Mouse (Mus musculus): ENCODE results near the gene Luc7l3. TPM values are rescaled to one million over a fixed set of nuclear protein-coding genes. Genes with fewer than 3 reads are reported as not detected.
A peak's percentile ranks its signal among the peaks of the same experiment; 100 is the strongest.

Gene Luc7l3
- polyA plus RNA-seq, 1 experiment from 2014 or later = 153 TPM

DNA sequence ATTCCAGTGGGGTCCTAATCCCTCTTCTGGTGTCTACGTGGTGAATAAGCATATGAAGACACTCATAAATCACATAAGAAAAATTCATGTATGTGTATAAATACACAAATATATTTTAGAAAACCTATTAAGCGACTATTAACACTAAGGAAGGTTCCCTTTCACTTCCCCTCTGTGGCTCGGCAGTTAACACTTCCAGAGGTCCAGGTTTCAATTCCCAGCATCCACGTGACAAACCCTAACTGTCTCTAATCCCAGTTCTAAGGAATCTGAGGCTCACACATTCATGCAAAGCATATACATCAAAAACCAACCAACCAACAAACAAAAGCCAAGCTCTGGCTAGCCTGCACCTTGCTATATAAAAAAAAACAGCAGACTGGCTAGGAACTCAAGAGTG is 4.3 kb downstream of the Luc7l3 start:
- WGBS = 77% methylated on average over 4 of the region's 4 CpGs
- Histone ChIP-seq H3K4me2 (replicated peaks) (no peak overlapping the region), H3K9me3 (replicated peaks) (no peaks in the 10 kb centered on the region)

DNA sequence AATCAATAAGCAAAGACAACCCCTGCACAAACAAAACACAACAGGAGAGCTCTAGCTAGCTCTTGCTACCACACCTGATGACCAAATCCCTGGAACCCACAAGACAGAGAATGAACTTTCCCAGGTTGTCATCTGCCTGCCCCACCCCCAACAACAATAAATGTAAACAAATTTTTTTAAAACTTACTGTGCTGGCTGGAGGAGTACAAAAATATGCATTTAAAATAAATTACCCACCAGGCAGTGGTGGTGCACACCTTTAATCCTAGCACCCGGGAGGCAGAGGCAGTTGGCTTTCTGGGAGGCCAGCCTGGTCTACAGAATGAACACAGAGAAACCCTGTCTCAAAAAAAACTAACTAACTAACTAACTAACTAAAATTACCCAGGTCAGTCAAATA is 4.8 kb downstream of the Luc7l3 start:
- Histone ChIP-seq H3K4me1 (peaks cover 45% of the 10 kb centered on the region), H3K4me3 (no peak overlapping the region), H3K4me2 (replicated peaks) (no peak overlapping the region), H3K9ac (no peak overlapping the region), H3K27ac (no peak overlapping the region), H3K9me3 (replicated peaks) (no peaks in the 10 kb centered on the region), H3K36me3 (no peaks in the 10 kb centered on the region), H3K27me3 (no peaks in the 10 kb centered on the region)
- 97% methylated on average over 1 of the region's 1 CpGs for WGBS
- no peak for ATAC-seq (ENCODE audit: low FRiP score)

More for the DNA sequence above, 4.3 kb downstream of the Luc7l3 start:
- Histone ChIP-seq H3K27ac (no peak overlapping the region), H3K9ac (no peak overlapping the region), H3K4me1 (peaks cover 48% of the 10 kb centered on the region), H3K4me3 (no peak overlapping the region), H3K27me3 (no peaks in the 10 kb centered on the region), H3K36me3 (no peaks in the 10 kb centered on the region)
- ATAC-seq (ENCODE audit: low FRiP score) = no peak

DNA sequence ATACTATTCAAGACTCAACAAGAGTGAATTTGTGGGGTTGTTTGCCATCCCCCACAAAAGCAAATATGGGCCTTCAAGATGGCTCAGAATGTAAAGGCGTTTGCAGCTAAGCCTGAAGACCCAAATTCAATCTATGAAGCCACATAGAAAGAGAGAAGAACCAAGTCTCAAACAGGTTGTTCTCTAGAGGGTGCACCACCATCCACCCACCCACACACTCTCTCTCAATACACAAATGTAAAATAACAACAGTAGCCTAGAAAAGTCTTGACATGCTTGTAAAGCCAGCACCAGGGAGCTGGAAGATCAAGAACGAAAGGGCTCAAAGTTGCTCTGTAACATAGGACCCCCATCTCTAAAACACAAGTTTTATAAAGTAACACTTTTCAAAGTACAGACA is 5.3 kb downstream of the Luc7l3 start:
- Histone ChIP-seq H3K9me3 (replicated peaks) (no peaks in the 10 kb centered on the region), H3K36me3 (no peaks in the 10 kb centered on the region), H3K27me3 (no peaks in the 10 kb centered on the region), H3K9ac (no peak overlapping the region), H3K4me1 (peaks cover 45% of the 10 kb centered on the region), H3K4me2 (replicated peaks) (no peak overlapping the region), H3K4me3 (no peak overlapping the region), H3K27ac (no peak overlapping the region)
- ATAC-seq (ENCODE audit: low FRiP score) = no peak
- WGBS = 85% methylated on average over 2 of the region's 2 CpGs

DNA sequence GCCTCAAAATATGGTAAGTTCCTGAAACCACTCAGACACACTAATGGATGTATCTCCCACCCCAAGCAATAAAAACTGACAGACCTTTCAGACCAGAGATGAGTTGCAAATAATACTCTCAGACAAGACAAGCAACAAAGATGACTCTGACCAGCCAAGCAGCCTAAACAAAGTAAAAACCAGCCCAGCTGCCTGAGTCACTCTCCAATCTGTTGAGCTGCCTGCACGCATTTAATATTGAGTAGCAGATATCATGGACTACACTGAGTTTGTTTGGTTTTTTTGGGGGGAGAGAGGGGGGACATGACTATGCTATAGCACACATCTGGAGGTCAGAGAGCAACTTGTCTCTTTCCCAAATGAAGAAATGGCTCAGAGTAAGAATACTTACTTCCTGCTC is 6.5 kb downstream of the Luc7l3 start:
- Histone ChIP-seq H3K4me1 (peaks cover 44% of the 10 kb centered on the region), H3K9ac (no peak overlapping the region), H3K36me3 (no peaks in the 10 kb centered on the region), H3K4me2 (replicated peaks) (no peak overlapping the region), H3K4me3 (no peak overlapping the region), H3K27me3 (no peaks in the 10 kb centered on the region), H3K9me3 (replicated peaks) (no peaks in the 10 kb centered on the region), H3K27ac (no peak overlapping the region)
- WGBS = 83% methylated on average over 1 of the region's 1 CpGs
- ATAC-seq (ENCODE audit: low FRiP score) = no peak

DNA sequence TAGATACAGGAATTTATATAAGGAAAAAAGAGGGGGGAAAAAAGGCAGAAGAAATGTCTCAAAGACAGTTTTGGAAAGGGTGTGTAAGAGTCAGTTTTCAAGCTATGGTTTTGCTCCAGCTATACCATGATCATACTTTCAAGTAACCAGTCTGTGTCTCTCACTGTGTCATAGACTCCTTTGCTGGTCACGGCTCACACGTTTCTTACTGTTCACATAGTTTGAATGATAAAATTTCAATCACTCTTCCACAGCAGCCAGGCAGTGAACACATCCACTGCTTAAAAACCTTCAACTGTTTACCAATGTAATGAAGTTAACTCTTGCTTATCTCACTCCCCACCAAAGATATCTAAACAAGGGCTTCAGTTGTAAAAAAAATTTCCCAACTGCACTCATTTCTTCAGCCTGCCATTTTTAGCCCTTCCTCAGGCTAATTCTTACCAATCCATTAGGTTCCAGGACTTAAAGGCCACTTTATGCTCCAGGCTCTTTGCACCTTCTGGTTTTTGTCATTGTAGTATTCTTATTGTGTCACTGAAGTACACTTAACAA is 7.6 kb downstream of the Luc7l3 start:
- no peak overlapping the region for H3K27ac ChIP-seq

DNA sequence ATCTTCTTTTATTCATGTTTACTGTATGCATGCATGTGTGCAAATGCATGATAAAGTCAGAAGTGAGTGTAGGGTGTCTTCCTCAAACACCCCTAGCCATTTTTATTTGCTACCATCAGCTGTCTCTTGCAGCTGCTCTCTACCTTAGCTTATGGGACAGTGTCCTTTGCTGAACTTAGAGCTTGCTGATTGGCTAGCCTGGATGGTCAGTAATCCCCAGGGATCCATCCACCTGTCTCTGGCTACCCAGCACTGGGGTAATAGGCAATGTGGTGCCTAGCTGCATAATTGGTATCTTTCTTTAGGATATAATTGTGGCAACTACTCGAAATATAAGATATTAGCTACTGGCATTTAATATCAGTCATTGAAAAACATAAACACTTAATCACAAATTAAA is 9.1 kb downstream of the Luc7l3 start:
- H3K4me2 ChIP-seq (replicated peaks) = no peak overlapping the region
- WGBS = 77% methylated on average over 1 of the region's 1 CpGs
- H3K4me1 ChIP-seq = peaks cover 31% of the 10 kb centered on the region
- H3K27me3 ChIP-seq = no peaks in the 10 kb centered on the region
- no peak overlapping the region for H3K4me3 ChIP-seq
- no peak overlapping the region for H3K9ac ChIP-seq
- ATAC-seq (ENCODE audit: low FRiP score) = no peak
- H3K9me3 ChIP-seq (replicated peaks) = no peaks in the 10 kb centered on the region
- H3K36me3 ChIP-seq = peaks cover 6% of the 10 kb centered on the region; the same call in 1 of the 2 replicates
- no peak overlapping the region for H3K27ac ChIP-seq

More for the DNA sequence above, 7.6 kb downstream of the Luc7l3 start:
- Histone ChIP-seq H3K36me3 (no peaks in the 10 kb centered on the region), H3K9ac (no peak overlapping the region), H3K27me3 (no peaks in the 10 kb centered on the region), H3K9me3 (replicated peaks) (no peaks in the 10 kb centered on the region), H3K4me1 (peaks cover 33% of the 10 kb centered on the region), H3K4me2 (replicated peaks) (no peak overlapping the region), H3K4me3 (no peak overlapping the region)
- no peak for ATAC-seq (ENCODE audit: low FRiP score)
- WGBS = 84% methylated on average over 2 of the region's 2 CpGs

DNA sequence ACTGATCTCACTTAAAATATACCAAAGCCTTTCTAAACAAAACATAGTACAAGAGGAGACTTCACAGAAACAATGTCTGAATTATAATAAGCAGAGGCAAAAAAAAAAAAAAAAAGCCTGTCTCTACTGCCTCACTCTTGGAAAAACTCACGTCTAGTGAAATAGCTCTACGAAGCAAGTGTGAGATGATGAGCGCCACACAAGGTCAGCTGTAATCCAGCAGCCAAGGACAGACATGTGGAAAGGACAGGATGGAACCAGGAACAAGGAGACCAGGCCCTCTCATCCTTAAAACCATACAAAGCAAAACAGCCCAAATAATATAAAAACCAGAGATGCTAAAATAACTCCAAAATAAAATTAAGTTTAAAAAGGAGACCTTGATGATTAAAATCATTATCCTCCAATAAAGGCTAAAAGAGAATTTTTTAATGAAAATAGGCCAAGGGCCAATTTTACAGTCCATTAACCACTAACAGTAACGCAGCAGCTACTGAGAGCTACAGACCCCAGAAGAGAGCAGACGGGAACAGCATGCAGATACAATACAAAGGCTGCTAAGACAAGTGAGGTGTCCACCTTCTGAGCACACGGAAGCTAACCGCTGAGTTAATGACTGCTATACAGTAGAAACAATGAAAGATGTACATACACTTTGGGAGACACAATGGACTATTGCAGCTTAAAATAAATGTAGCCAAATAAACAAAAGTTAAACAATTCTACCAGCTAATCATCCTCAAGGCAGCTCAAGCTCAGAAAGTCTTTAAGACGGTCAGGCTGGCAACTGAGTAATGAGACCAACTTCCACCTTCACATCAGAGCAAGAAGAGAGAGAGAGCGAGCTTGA is 26.6 kb downstream of the Luc7l3 start:
- Histone ChIP-seq H3K4me1 (no peaks in the 10 kb centered on the region), H3K27me3 (no peaks in the 10 kb centered on the region), H3K36me3 (peaks cover 85% of the 10 kb centered on the region), H3K4me2 (replicated peaks) (no peak overlapping the region), H3K27ac (peak overlapping the region; percentile 41; the same call in 1 of the 2 replicates), H3K4me3 (no peak overlapping the region), H3K9ac (no peak overlapping the region), H3K9me3 (replicated peaks) (no peaks in the 10 kb centered on the region)
- ATAC-seq (ENCODE audit: low FRiP score) = no peak
- 64% methylated on average over 9 of the region's 9 CpGs for WGBS

DNA sequence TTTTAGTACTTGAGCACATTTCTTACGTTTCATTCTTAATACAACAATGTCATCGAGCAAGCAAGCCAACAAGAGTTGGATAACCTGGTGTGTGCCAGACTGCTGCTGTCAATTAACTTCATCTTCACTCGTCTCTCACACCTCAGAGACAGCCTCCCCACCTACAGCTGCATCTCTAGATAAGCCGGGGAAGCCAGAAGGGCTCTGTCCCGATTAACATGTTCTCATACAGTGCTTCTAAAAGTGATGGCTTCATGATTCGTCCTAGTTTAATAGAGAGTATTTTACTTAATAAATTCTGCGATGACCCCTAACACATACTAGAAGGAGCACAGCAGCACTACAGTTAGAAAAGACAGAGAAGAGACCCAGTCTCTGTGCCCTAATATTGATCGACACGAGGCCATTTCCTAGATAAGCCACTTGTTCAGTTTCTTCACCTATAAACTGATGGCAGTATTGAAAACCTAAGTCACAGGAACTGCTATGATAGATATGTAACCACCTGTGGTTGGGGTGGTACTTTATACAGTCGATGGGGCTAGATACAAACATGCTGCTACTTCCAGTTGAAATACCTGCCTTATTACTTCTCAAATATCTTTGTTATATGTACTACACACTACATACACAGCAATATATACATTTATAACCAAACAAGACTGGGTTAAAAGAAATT is 31.6 kb downstream of the Luc7l3 start:
- WGBS = 90% methylated on average over 10 of the region's 10 CpGs
- H3K4me1 ChIP-seq = no peaks in the 10 kb centered on the region
- ATAC-seq (ENCODE audit: low FRiP score) = no peak
- no peak overlapping the region for H3K4me3 ChIP-seq
- no peak overlapping the region for H3K9ac ChIP-seq
- no peak overlapping the region for H3K4me2 ChIP-seq (replicated peaks)
- H3K27ac ChIP-seq = no peak overlapping the region
- H3K36me3 ChIP-seq = peaks cover 80% of the 10 kb centered on the region
- no peaks in the 10 kb centered on the region for H3K9me3 ChIP-seq (replicated peaks)
- no peaks in the 10 kb centered on the region for H3K27me3 ChIP-seq

DNA sequence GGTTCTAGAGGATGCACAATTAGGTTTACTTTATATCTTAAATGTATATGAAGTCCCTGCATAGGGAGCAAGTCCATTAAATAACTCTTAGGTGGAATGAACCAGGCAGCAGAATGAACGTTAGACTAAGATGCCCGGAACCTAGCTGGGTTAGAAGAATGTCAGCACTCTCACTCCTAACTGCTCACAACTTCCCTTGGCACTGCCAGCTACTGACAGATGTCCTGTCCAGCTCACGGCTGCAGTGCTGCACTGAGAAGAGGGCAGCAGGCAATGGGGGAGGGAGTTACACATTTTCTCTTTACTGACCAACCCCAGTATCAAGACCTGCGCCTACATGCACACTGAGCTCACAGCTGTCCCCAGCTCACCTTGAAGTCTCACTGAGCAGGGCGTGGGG is 34.7 kb downstream of the Luc7l3 start:
- Histone ChIP-seq H3K36me3 (peaks cover 74% of the 10 kb centered on the region), H3K9ac (no peak overlapping the region), H3K4me3 (no peak overlapping the region), H3K9me3 (replicated peaks) (no peaks in the 10 kb centered on the region), H3K4me2 (replicated peaks) (no peak overlapping the region), H3K27me3 (no peaks in the 10 kb centered on the region), H3K27ac (no peak overlapping the region), H3K4me1 (no peaks in the 10 kb centered on the region)
- 95% methylated on average over 5 of the region's 5 CpGs for WGBS
- ATAC-seq (ENCODE audit: low FRiP score) = no peak

DNA sequence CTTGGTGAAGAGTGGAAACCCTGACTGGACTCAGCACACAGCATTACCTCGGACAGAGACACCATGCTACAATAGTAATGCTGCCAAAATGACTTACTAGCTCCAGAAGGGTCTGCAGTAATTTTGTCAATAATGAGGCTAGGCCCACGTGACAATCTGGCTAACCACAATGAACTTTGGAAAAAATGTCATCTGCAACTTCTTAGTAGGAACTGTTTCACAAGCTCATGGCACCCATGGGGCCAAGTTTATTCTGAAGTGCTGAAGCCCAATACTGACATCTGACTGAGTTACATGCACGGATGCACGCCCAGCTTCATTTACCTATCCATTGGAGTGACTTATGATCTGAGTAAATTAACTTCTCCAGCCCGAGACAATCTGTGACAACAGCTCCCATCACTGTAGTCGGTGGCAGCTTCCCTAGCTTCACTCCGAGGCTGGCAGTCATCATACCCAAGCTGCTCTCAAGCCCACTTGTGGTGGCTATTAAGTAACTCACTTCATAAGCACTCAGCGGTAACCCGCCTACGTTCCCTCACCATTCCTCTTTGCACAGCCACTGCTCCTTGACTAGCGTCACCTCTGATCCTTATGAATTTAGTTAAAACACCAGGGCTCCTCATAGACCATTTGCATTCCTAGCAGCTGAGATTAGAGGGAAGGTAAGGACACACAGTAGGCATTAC is 35.8 kb downstream of the Luc7l3 start:
- H3K9ac ChIP-seq = no peak overlapping the region
- H3K27ac ChIP-seq = no peak overlapping the region
- peaks cover 69% of the 10 kb centered on the region for H3K36me3 ChIP-seq
- WGBS = 94% methylated on average over 11 of the region's 11 CpGs
- H3K4me2 ChIP-seq (replicated peaks) = no peak overlapping the region
- H3K9me3 ChIP-seq (replicated peaks) = no peaks in the 10 kb centered on the region
- no peak for ATAC-seq (ENCODE audit: low FRiP score)
- H3K4me3 ChIP-seq = no peak overlapping the region
- H3K4me1 ChIP-seq = 0 out of 2 replicates have a peak, but pooled peaks cover 3% of the 10 kb centered on the region
- no peaks in the 10 kb centered on the region for H3K27me3 ChIP-seq

DNA sequence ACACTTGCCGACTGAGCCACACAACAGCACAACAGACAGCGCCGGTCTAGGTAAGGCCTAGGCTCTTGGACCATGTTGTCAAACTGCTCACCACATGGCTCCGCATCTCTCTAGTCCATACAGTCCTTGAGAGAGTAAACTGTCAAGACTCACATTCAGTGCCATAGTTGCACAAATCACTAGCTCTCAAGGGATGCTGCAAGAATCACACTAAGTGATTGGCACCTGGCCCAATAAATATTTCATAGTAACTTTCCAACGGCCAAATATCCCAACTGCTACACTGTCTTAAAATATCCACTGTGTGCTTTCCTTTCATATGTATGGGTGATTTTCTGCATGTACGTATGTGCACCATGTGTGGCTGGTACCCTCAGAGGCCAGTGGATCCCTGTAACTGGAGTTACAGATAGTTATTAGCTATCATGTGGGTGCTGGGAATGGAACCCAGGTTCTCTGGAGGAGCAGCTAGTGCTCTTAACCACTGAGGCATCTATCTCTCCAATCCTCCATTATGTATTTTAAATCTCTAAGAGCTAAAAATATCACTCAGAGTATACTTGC is 38.2 kb downstream of the Luc7l3 start:
- no peaks in the 10 kb centered on the region for H3K27me3 ChIP-seq

DNA sequence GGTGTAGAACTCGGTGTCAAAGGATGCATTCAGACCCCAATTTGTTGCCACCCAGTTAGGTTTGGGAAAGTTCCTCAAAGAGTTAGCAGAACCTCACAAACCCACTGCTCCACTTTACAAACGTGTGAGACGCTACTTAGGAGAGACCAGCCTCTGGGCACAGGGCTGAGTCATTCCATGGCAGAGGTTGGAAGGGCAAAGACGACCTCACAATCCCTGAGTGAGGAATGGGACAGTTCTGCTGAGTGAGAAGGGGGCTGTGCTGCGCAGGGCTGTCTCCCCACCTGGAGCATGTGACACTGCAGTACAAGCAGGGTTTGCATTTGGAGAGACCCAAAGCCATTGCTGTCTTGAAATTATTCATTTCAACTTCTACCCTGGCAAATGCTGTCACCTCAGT is 39.5 kb downstream of the Luc7l3 start:
- H3K27me3 ChIP-seq = no peaks in the 10 kb centered on the region
- no peak for ATAC-seq (ENCODE audit: low FRiP score)
- peaks cover 8% of the 10 kb centered on the region; the same call in 1 of the 2 replicates for H3K4me1 ChIP-seq
- H3K9ac ChIP-seq = no peak overlapping the region
- H3K9me3 ChIP-seq (replicated peaks) = no peaks in the 10 kb centered on the region
- H3K4me3 ChIP-seq = no peak overlapping the region
- peaks cover 34% of the 10 kb centered on the region for H3K36me3 ChIP-seq
- 62% methylated on average over 5 of the region's 5 CpGs for WGBS
- no peak overlapping the region for H3K4me2 ChIP-seq (replicated peaks)
- no peak overlapping the region for H3K27ac ChIP-seq

More for the DNA sequence above, 38.2 kb downstream of the Luc7l3 start:
- WGBS = 92% methylated on average over 6 of the region's 6 CpGs
- Histone ChIP-seq H3K4me2 (replicated peaks) (no peak overlapping the region), H3K4me3 (no peak overlapping the region), H3K9me3 (replicated peaks) (no peaks in the 10 kb centered on the region), H3K27ac (no peak overlapping the region), H3K4me1 (0 out of 2 replicates have a peak, but pooled peaks cover 7% of the 10 kb centered on the region), H3K9ac (no peak overlapping the region), H3K36me3 (peaks cover 46% of the 10 kb centered on the region)
- no peak for ATAC-seq (ENCODE audit: low FRiP score)
